Mouse (Mus musculus) intestine, postnatal 0 days (tissue): Measurements from ENCODE around the gene Elmo1. TPM values are rescaled to one million over a fixed set of nuclear protein-coding genes. Genes with fewer than 3 reads are reported as not detected.
"Not testable (repeated sequence)": the region's sequence is repeated elsewhere in the genome, so short reads cannot be mapped to it uniquely, and the experiment has no call there.

ENCODE experiments used
- ATAC-seq: fragments of 200-750 bp; cut with Nextera tagmentation; 2 replicates; pipeline ENCODE4 v1.8.0; 2017; ENCODE audit warnings: mild to moderate bottlenecking, moderate TSS enrichment, moderate library complexity
- H3K27ac ChIP-seq: fragments of 300-500 bp; sonication (generic); 2 replicates; pipeline ENCODE4 v1.5.1; 2014; ENCODE audit warnings: mild to moderate bottlenecking, low read depth, low read length, moderate library complexity
- H3K27me3 ChIP-seq: fragments of 300-500 bp; sonication (generic); replicated peaks from 2 replicates; pipeline ENCODE4 v1.6.1; 2014; ENCODE audit warnings: low read length, mixed read lengths; ENCODE audit not compliant: control insufficient read depth, insufficient read depth
- H3K36me3 ChIP-seq: fragments of 300-500 bp; sonication (generic); 2 replicates; pipeline ENCODE4 v1.6.1; 2014; ENCODE audit warnings: mild to moderate bottlenecking, moderate library complexity; ENCODE audit not compliant: control insufficient read depth, insufficient read depth
- H3K4me1 ChIP-seq: fragments of 300-500 bp; sonication (generic); replicated peaks from 2 replicates; pipeline ENCODE4 v1.6.1; 2014; ENCODE audit warnings: antibody characterized with exemption, low read length, mixed read lengths; ENCODE audit not compliant: control insufficient read depth, insufficient read depth
- H3K4me2 ChIP-seq: fragments of 300-500 bp; sonication (generic); replicated peaks from 2 replicates; pipeline ENCODE4 v1.6.1; 2014; ENCODE audit warnings: low read depth, mild to moderate bottlenecking, moderate library complexity
- H3K4me3 ChIP-seq: fragments of 300-500 bp; sonication (generic); 2 replicates; pipeline ENCODE4 v1.5.1; 2014; ENCODE audit warnings: low read depth, low read length
- H3K9ac ChIP-seq: fragments of 300-500 bp; sonication (generic); 2 replicates; pipeline ENCODE4 v1.6.1; 2014; ENCODE audit warnings: mild to moderate bottlenecking, low read depth, low read length
- H3K9me3 ChIP-seq: fragments of 300-500 bp; sonication (generic); 2 replicates; pipeline ENCODE4 v1.6.1; 2016; ENCODE audit warnings: mixed run types; ENCODE audit not compliant: control insufficient read depth
- CTCF ChIP-seq: sonication (generic); IDR thresholded peaks from 2 replicates; pipeline ENCODE4 v1.5.1; 2016; ENCODE audit warnings: low read depth, mild to moderate bottlenecking, control low read depth, antibody characterized with exemption, moderate library complexity
- WGBS: fragments of 180-500 bp; shearing (Covaris S2); extraction: QIAGEN DNeasy Blood & Tissue Kit; methylation state at CpG from one replicate; pipeline ENCODE4 v1.1.7; 2014; 5-methylcytosine and 5-hydroxymethylcytosine counted together
- polyA plus RNA-seq: library from polyadenylated mRNA; unstranded; fragments of >200 nt; fragmentation: Nextera tagmentation; extraction: Ambion mirVana; gene quantifications from 2 replicates; pipeline ENCODE4 v1.2.1, GENCODE M21; 2015

The Elmo1 gene
- polyA plus RNA-seq, 1 experiment from 2014 or later = 8.2 TPM

DNA sequence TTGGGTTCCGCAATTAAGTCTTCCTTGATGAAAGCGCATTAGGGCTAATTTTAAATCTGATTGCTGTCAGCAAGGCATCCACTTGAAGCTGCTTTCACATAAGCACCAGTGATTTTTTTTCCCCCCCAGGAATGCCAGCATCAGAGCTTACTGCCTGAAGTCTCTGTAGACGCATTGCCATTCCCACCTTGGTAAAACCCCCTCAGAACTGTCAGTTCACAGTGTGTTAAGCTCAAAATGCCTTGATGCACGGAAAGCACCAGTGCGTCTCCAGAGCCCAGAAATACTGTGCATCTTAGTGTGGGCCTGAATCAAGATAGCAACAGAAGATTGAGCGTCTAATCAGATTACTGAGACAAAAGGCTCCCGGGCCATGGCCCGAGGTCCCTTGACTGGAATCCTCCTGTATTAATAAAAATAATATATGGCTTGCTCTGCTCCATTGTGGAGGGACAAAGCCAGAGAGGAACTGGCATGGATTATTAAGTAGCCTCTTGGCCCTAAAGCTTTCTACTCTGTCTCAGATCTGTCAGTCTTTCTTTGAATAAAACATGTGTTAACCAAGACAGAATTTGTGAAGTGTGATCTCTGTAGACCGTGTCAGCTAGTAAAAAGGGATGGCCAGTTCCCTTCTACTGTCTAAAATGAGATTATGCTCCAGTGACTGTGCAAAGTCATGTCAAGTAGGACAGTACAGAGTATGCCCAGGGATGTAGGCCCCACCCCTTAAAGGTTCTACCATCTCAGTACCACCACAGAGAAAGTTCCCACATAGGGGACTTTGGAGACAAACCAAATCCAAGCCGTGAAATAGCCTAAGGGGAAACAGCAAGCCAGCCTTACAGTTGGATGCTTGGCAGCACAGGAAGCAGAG, 525.4 kb downstream of the Elmo1 start:
- TF ChIP-seq CTCF = no peak
- Histone ChIP-seq H3K27me3 (no peaks in the 10 kb centered on the region), H3K4me2 (no peak overlapping the region), H3K4me1 (no peaks in the 10 kb centered on the region), H3K4me3 (no peak overlapping the region), H3K27ac (no peak overlapping the region), H3K36me3 (no peaks in the 10 kb centered on the region), H3K9me3 (no peaks in the 10 kb centered on the region), H3K9ac (no peak overlapping the region)
- ATAC-seq = no peak
- WGBS = 87% methylated on average over 10 of the region's 10 CpGs

DNA sequence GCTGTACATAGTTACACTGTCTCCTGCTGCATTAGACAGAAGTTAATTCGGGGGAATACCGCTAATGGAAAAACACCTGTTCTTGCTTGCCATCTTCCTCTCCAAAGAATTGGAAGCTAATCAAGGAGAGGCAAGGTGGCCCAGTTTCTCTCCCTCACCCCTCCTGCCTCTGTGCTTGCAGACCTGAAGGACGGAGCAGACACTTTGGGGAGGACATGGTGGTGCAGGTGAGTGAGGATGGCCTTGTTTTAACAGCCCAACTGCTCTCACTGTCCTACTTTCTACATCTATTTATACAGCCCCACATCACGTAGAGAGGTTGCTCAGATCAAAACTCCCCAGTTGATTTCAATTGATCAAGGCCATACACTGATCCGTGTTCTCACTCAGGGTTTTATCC, 529.5 kb downstream of the Elmo1 start:
- no peaks in the 10 kb centered on the region for H3K27me3 ChIP-seq
- H3K4me3 ChIP-seq = no peak overlapping the region
- no peaks in the 10 kb centered on the region for H3K4me1 ChIP-seq
- no peak overlapping the region for H3K4me2 ChIP-seq
- H3K27ac ChIP-seq = no peak overlapping the region
- H3K9ac ChIP-seq = no peak overlapping the region
- H3K9me3 ChIP-seq = no peaks in the 10 kb centered on the region
- 87% methylated on average over 5 of the region's 5 CpGs for WGBS
- TF ChIP-seq CTCF = no peak
- no peak for ATAC-seq
- no peaks in the 10 kb centered on the region for H3K36me3 ChIP-seq

DNA sequence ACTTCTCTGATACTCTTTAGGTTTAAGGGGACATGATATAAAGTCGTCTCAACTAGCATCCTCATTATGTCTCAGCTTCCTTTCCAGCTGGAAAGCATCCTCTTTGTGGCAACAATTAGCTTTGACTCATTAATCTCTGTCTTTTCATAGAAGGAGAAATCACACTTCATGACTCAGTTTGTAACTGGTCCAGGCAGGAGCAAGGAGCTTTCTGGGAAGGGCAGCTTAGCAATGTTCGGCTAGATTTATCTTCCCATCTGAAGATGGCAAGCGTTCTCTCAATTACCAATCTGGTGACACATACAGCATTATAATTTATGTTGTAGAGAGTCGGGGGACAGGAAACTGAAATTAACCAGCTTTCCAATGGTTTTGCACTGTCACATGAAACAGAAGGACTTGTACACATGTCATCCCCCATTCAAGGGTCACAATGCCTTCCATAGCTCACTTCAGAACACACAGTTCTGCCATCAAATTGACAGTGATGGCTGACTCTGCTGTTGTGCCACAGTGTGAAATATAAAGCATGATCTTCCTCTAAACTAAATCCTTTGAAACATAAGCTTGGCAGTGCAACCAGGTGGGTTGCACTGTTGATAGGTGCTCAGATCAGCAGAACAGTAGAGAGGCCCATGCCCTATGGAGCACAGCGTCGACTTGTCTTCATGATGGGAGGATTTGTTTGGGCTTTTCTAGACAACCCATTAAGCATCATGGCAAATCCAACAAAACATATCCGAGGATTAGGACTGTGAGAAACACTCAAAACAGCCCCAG, 532.9 kb downstream of the Elmo1 start:
- ATAC-seq = no peak
- WGBS = 80% methylated on average over 7 of the region's 7 CpGs
- Histone ChIP-seq H3K9me3 (no peaks in the 10 kb centered on the region), H3K27ac (no peak overlapping the region), H3K9ac (no peak overlapping the region), H3K4me1 (no peaks in the 10 kb centered on the region), H3K27me3 (no peaks in the 10 kb centered on the region), H3K36me3 (no peaks in the 10 kb centered on the region), H3K4me2 (no peak overlapping the region), H3K4me3 (no peak overlapping the region)
- no peak for TF ChIP-seq CTCF

DNA sequence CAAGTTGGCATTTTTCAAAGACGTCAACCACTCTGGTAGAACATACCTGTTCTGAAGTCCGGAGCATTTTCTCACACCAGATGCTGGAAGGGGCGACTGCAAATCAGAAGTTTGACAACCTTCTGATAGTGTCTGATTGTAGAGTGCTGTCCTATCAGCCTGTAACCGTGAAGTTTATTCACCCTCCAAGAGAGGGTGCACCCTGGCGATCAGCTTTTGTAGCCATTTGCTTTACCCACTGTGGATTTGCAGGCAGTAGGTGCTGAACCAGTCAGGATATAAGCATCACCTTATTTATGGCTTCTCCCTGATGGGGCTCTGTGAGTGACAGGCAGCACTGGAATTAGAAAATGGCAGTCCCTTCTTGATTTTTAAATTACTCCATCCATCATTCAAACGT, 537.4 kb downstream of the Elmo1 start:
- Histone ChIP-seq H3K4me2 (no peak overlapping the region), H3K4me3 (no peak overlapping the region), H3K4me1 (no peaks in the 10 kb centered on the region), H3K27me3 (no peaks in the 10 kb centered on the region), H3K27ac (no peak overlapping the region), H3K9me3 (no peaks in the 10 kb centered on the region), H3K9ac (no peak overlapping the region), H3K36me3 (no peaks in the 10 kb centered on the region)
- no peak for ATAC-seq
- WGBS = 83% methylated on average over 6 of the region's 6 CpGs
- TF ChIP-seq CTCF = no peak

DNA sequence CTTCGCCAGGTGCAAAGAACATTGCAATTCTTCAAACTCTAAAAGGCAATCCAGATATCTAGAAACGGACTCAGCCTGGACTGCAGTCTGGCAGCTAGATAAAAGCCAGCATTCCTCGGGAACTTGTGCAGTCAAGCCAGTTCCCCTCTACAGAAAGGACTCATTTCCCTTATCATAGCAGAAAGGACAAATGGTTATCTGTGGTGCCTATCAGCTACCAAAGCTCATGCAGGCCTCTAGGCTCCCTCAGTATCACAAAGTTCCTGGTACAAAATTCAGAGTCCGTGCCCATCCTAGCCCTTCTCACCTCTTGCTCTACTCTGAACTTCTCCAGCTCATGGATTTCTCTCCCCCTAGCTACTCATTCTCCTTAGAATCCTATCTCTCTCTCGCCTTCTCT, 542.1 kb downstream of the Elmo1 start:
- ATAC-seq = no peak
- H3K36me3 ChIP-seq = no peaks in the 10 kb centered on the region
- no peak overlapping the region for H3K9ac ChIP-seq
- TF ChIP-seq CTCF = no peak
- H3K27me3 ChIP-seq = no peaks in the 10 kb centered on the region
- no peak overlapping the region for H3K4me3 ChIP-seq
- no peaks in the 10 kb centered on the region for H3K9me3 ChIP-seq
- no peak overlapping the region for H3K4me2 ChIP-seq
- H3K4me1 ChIP-seq = no peaks in the 10 kb centered on the region
- no peak overlapping the region for H3K27ac ChIP-seq
- 47% methylated on average over 5 of the region's 5 CpGs for WGBS

DNA sequence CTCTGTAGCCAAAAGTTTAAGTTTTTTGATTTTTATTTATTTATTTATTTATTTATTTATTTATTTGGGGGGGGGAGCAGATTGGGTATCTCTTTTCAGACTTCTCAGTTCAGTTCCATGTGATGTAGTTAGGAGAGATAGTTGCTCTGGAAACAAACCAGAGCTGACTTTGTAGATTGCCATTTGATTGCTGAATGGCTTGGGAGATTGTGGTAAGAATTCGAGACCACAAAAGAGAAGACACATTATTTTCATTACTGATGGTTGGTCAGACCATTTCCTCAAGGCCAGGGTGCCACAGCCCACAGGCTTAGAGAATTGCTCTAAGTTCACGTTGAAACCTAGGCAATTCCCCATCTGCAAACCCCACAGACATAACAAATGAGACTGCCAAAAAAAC, 544.3 kb downstream of the Elmo1 start:
- not testable (repeated sequence) for H3K4me1 ChIP-seq, H3K4me2 ChIP-seq, H3K9ac ChIP-seq, H3K27me3 ChIP-seq, H3K9me3 ChIP-seq, H3K27ac ChIP-seq, ATAC-seq, H3K4me3 ChIP-seq, H3K36me3 ChIP-seq
- 73% methylated on average over 1 of the region's 2 CpGs for WGBS
